Mouse (Mus musculus): ENCODE results near the gene Gm10392. TPM values are rescaled to one million over a fixed set of nuclear protein-coding genes. Genes with fewer than 3 reads are reported as not detected.

Gene Gm10392
- total and polyA plus RNA-seq, 2 experiments from 2014 or later = not detected

DNA sequence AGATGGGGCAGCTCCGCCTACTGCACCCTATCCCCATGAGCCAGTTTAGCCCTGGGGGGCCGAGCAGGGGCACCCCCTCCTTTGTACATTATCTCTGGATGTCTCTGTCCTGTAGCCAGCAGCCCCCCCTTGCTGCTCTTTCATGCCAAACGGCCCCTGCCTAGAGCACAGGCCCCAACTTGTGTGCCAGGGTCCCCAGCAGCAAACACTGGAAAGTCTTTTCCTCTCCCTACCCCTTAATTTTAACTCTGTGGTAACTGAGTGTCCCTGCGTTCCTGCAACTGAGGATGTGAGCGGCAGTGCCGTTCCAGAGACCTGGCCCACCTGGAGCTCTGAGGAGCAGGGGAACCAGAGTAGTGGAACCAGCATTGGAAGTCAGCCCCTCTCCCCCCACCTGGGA lies 12.1 kb downstream of the Gm10392 start:
- H3K36me3 ChIP-seq (ENCODE audit: insufficient read depth) = peaks cover 48% of the 10 kb centered on the region
- H3K4me2 ChIP-seq (ENCODE audit: low read depth) = no peak overlapping the region
- H3K27me3 ChIP-seq (ENCODE audit: insufficient read depth, low read length) = no peaks in the 10 kb centered on the region
- H3K9ac ChIP-seq = no peak overlapping the region
- no peak for TF ChIP-seq CTCF (IDR thresholded peaks at IDR 0.05; ENCODE audit: low read depth)
- no peaks in the 10 kb centered on the region for H3K9me3 ChIP-seq (ENCODE audit: low read length)
- no peak overlapping the region for H3K4me3 ChIP-seq (ENCODE audit: low read depth, low read length)
- H3K27ac ChIP-seq (ENCODE audit: low read depth, low read length) = no peak overlapping the region
- ATAC-seq = no peak
- 0 out of 2 replicates have a peak, but pooled peaks cover 4% of the 10 kb centered on the region for H3K4me1 ChIP-seq (ENCODE audit: insufficient read depth)
- WGBS = 86% methylated on average over 6 of the region's 6 CpGs
- no peak for DNase-seq

- no peaks in the 10 kb centered on the region for H3K9me3 ChIP-seq (ENCODE audit: low read length)
- DNase-seq (no peak), ATAC-seq (no peak)
- H3K9ac ChIP-seq = no peak overlapping the region
- H3K4me2 ChIP-seq (ENCODE audit: low read depth) = no peak overlapping the region
- 86% methylated on average over 14 of the region's 14 CpGs for WGBS
- H3K36me3 ChIP-seq (ENCODE audit: insufficient read depth) = peaks cover 48% of the 10 kb centered on the region
- no peak for TF ChIP-seq CTCF (IDR thresholded peaks at IDR 0.05; ENCODE audit: low read depth)
- no peak overlapping the region for H3K27ac ChIP-seq (ENCODE audit: low read depth, low read length)
- no peaks in the 10 kb centered on the region for H3K27me3 ChIP-seq (ENCODE audit: insufficient read depth, low read length)
- 0 out of 2 replicates have a peak, but pooled peaks cover 4% of the 10 kb centered on the region for H3K4me1 ChIP-seq (ENCODE audit: insufficient read depth)
- no peak overlapping the region for H3K4me3 ChIP-seq (ENCODE audit: low read depth, low read length)
These were observed 12.7 kb downstream of the Gm10392 start for GRCm38 (mm10) chr11:77506273-77506672.

DNA sequence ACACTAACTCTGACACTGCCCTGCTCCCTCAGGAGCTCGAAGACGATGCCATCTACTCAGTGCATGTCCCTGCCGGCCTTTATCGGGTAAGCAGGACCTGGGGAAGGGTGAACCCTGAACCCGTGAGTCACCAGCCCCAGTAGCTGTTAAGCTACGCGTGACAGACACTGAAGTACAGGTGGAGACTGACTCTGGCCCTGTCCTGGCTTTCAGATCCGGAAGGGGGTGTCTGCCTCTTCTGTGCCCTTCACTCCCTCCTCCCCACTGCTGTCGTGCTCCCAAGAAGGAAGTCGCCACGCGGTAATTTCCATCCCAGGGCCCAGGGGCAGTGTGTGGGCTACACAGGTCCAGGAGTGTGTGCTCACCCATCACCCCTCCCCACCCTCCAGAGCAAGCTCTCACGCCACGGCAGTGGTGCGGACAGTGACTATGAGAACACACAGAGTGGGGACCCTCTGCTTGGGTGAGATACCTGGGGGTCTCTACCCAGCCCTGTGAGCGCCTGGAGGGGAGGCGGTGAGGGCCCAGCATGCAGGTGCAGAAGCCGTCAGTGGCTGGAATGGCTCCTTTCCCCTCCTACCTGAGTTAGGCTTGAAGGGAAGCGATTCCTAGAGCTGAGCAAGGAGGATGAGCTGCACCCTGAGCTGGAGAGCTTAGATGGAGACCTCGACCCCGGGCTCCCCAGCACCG lies 13.6 kb downstream of the Gm10392 start:
- H3K4me2 ChIP-seq (ENCODE audit: low read depth) = no peak overlapping the region
- H3K4me3 ChIP-seq (ENCODE audit: low read depth, low read length) = no peak overlapping the region
- H3K9me3 ChIP-seq (ENCODE audit: low read length) = no peaks in the 10 kb centered on the region
- DNase-seq = no peak
- H3K36me3 ChIP-seq (ENCODE audit: insufficient read depth) = peaks cover 50% of the 10 kb centered on the region
- H3K9ac ChIP-seq = no peak overlapping the region
- WGBS = 89% methylated on average over 22 of the region's 22 CpGs
- no peak for ATAC-seq
- no peak overlapping the region for H3K27ac ChIP-seq (ENCODE audit: low read depth, low read length)
- TF ChIP-seq CTCF (IDR thresholded peaks at IDR 0.05; ENCODE audit: low read depth) = no peak
- H3K4me1 ChIP-seq (ENCODE audit: insufficient read depth) = 0 out of 2 replicates have a peak, but pooled peaks cover 4% of the 10 kb centered on the region
- no peaks in the 10 kb centered on the region for H3K27me3 ChIP-seq (ENCODE audit: insufficient read depth, low read length)

- Histone ChIP-seq H3K4me3 (ENCODE audit: low read depth, low read length) (no peak overlapping the region), H3K4me1 (ENCODE audit: insufficient read depth) (0 out of 2 replicates have a peak, but pooled peaks cover 4% of the 10 kb centered on the region), H3K9me3 (ENCODE audit: low read length) (no peaks in the 10 kb centered on the region), H3K9ac (no peak overlapping the region), H3K4me2 (ENCODE audit: low read depth) (no peak overlapping the region), H3K27me3 (ENCODE audit: insufficient read depth, low read length) (no peaks in the 10 kb centered on the region), H3K27ac (ENCODE audit: low read depth, low read length) (no peak overlapping the region), H3K36me3 (ENCODE audit: insufficient read depth) (peaks cover 61% of the 10 kb centered on the region)
- ATAC-seq (no peak), DNase-seq (no peak)
- 94% methylated on average over 19 of the region's 19 CpGs for WGBS
- TF ChIP-seq CTCF (IDR thresholded peaks at IDR 0.05; ENCODE audit: low read depth) = no peak
These were observed 14.6 kb downstream of the Gm10392 start for GRCm38 (mm10) chr11:77504377-77504776.

DNA sequence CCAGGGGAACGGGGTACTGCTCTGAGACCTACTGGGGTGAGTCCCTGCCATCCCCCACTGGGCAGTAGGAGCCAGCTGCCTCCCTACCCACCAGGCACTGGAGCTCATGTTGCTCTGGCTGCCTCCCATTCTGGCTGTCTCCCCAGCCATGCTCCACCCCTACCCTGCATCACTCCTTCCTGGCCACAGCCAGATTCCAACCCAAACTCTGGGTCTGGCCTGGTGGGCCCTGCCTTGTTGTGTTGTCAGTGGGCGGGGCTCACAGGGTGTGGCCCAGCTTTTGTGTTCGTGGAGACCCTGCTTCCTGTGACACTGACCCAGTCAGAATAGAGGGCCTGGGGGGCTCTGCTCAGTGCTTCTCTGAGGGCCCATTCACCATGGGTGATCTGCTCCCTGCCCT lies 15.5 kb downstream of the Gm10392 start:
- no peak overlapping the region for H3K27ac ChIP-seq (ENCODE audit: low read depth, low read length)
- H3K36me3 ChIP-seq (ENCODE audit: insufficient read depth) = peaks cover 66% of the 10 kb centered on the region
- no peak for DNase-seq
- no peak for ATAC-seq
- 0 out of 2 replicates have a peak, but pooled peaks cover 4% of the 10 kb centered on the region for H3K4me1 ChIP-seq (ENCODE audit: insufficient read depth)
- H3K27me3 ChIP-seq (ENCODE audit: insufficient read depth, low read length) = no peaks in the 10 kb centered on the region
- H3K4me3 ChIP-seq (ENCODE audit: low read depth, low read length) = no peak overlapping the region
- TF ChIP-seq CTCF (IDR thresholded peaks at IDR 0.05; ENCODE audit: low read depth) = no peak
- H3K9ac ChIP-seq = no peak overlapping the region
- H3K4me2 ChIP-seq (ENCODE audit: low read depth) = no peak overlapping the region
- H3K9me3 ChIP-seq (ENCODE audit: low read length) = no peaks in the 10 kb centered on the region
- 71% methylated on average over 3 of the region's 3 CpGs for WGBS

DNA sequence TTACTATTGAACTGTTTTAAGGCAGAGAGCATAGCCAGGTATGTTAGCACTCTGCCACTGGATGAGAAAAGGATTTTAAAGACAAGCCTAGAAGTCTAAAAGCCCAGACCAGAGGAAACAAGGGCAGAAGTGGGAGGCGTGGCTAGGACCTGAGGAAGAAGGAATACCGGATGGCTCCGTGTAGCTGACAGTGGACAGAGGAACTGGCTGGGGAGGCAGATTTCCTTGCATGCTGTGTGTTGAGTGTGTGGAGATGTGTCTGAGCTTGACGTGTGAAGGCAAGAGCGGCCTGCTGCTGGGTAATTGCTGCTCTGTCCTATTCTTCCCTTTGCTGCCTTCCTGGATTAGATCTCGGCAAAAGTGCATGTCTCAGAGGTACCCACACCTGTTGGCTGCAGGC lies 16.5 kb downstream of the Gm10392 start:
- ATAC-seq (no peak), DNase-seq (no peak)
- Histone ChIP-seq H3K27ac (ENCODE audit: low read depth, low read length) (no peak overlapping the region), H3K9me3 (ENCODE audit: low read length) (no peaks in the 10 kb centered on the region), H3K4me2 (ENCODE audit: low read depth) (no peak overlapping the region), H3K9ac (no peak overlapping the region), H3K36me3 (ENCODE audit: insufficient read depth) (peaks cover 66% of the 10 kb centered on the region), H3K4me3 (ENCODE audit: low read depth, low read length) (no peak overlapping the region), H3K4me1 (ENCODE audit: insufficient read depth) (no peaks in the 10 kb centered on the region), H3K27me3 (ENCODE audit: insufficient read depth, low read length) (no peaks in the 10 kb centered on the region)
- WGBS = 92% methylated on average over 6 of the region's 6 CpGs
- TF ChIP-seq CTCF (IDR thresholded peaks at IDR 0.05; ENCODE audit: low read depth) = no peak

DNA sequence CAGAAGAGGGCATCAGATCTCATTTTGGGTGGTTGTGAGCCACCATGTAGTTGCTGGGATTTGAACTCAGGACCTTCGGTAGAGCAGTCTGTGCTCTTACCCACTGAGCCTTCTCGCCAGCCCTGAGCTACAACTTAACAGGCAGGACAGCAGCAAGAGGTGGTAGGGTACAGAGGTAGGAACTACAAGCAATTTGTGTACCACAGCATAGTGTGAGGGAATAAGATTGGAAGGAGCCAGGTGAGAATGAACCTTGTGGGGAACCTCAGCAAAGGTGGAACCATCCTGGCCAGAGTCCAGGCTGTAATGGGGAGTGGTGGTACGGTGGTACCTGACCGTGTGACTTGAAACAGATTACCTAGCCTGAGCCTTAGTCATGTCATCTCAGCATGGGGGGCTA lies 17.0 kb downstream of the Gm10392 start:
- Histone ChIP-seq H3K27ac (ENCODE audit: low read depth, low read length) (no peak overlapping the region), H3K9me3 (ENCODE audit: low read length) (no peaks in the 10 kb centered on the region), H3K27me3 (ENCODE audit: insufficient read depth, low read length) (no peaks in the 10 kb centered on the region), H3K36me3 (ENCODE audit: insufficient read depth) (peaks cover 65% of the 10 kb centered on the region), H3K4me3 (ENCODE audit: low read depth, low read length) (no peak overlapping the region), H3K4me1 (ENCODE audit: insufficient read depth) (no peaks in the 10 kb centered on the region), H3K9ac (no peak overlapping the region), H3K4me2 (ENCODE audit: low read depth) (no peak overlapping the region)
- ATAC-seq (no peak), DNase-seq (no peak)
- 90% methylated on average over 4 of the region's 4 CpGs for WGBS
- TF ChIP-seq CTCF (IDR thresholded peaks at IDR 0.05; ENCODE audit: low read depth) = no peak
